Mouse (Mus musculus): ENCODE measurements around the gene Trim39. TPM values are rescaled to one million over a fixed set of nuclear protein-coding genes. Genes with fewer than 3 reads are reported as not detected.

Gene Trim39
- polyA plus RNA-seq, 1 experiment from 2014 or later: 26.4 TPM

- H3K27me3 ChIP-seq: no peaks in the 10 kb centered on the region
- peak; percentile 95 for ATAC-seq (replicated peaks)
- WGBS: under 1% methylated on average over 71 of the region's 84 CpGs
- peak overlapping the region; percentile 87 for H3K9ac ChIP-seq (replicated peaks)
- peaks cover 21% of the 10 kb centered on the region for H3K36me3 ChIP-seq
- H3K4me3 ChIP-seq: peak overlapping the region; percentile 98
- H3K9me3 ChIP-seq: no peaks in the 10 kb centered on the region
- H3K4me1 ChIP-seq: peaks cover 41% of the 10 kb centered on the region
- H3K27ac ChIP-seq (replicated peaks): peak overlapping the region; percentile 98
- H3K4me2 ChIP-seq (replicated peaks): peak overlapping the region; percentile 91
Observed at GRCm38 (mm10) chr17:36270956-36271585, 976 bp downstream of the Trim39 start.

- H3K4me1 ChIP-seq: peaks cover 13% of the 10 kb centered on the region
- peaks cover 67% of the 10 kb centered on the region for H3K36me3 ChIP-seq
- no peak overlapping the region for H3K4me2 ChIP-seq (replicated peaks)
- no peak overlapping the region for H3K9ac ChIP-seq (replicated peaks)
- no peaks in the 10 kb centered on the region for H3K9me3 ChIP-seq
- 76% methylated on average over 5 of the region's 5 CpGs for WGBS
- H3K4me3 ChIP-seq: no peak overlapping the region
- H3K27me3 ChIP-seq: no peaks in the 10 kb centered on the region
- H3K27ac ChIP-seq (replicated peaks): no peak overlapping the region
- no peak for ATAC-seq (replicated peaks)
Observed at GRCm38 (mm10) chr17:36265834-36266233, 6.2 kb downstream of the Trim39 start.

GRCm38 (mm10) chr17:36264273-36264925, 7.6 kb downstream of the Trim39 start:
- no peak for ATAC-seq (replicated peaks)
- no peak overlapping the region for H3K4me3 ChIP-seq
- peaks cover 77% of the 10 kb centered on the region for H3K36me3 ChIP-seq
- WGBS: 89% methylated on average over 3 of the region's 3 CpGs
- no peaks in the 10 kb centered on the region for H3K4me1 ChIP-seq
- no peak overlapping the region for H3K9ac ChIP-seq (replicated peaks)
- no peaks in the 10 kb centered on the region for H3K27me3 ChIP-seq
- H3K4me2 ChIP-seq (replicated peaks): no peak overlapping the region
- no peaks in the 10 kb centered on the region for H3K9me3 ChIP-seq
- H3K27ac ChIP-seq (replicated peaks): no peak overlapping the region

- no peak overlapping the region for H3K27ac ChIP-seq (replicated peaks)
- ATAC-seq (replicated peaks): no peak
- no peaks in the 10 kb centered on the region for H3K27me3 ChIP-seq
- H3K4me2 ChIP-seq (replicated peaks): no peak overlapping the region
- H3K4me3 ChIP-seq: no peak overlapping the region
- no peaks in the 10 kb centered on the region for H3K9me3 ChIP-seq
- H3K9ac ChIP-seq (replicated peaks): no peak overlapping the region
- peaks cover 5% of the 10 kb centered on the region for H3K4me1 ChIP-seq
- H3K36me3 ChIP-seq: peaks cover 65% of the 10 kb centered on the region
- WGBS: 93% methylated on average over 9 of the region's 9 CpGs
Observed at GRCm38 (mm10) chr17:36261511-36262166, 10.4 kb downstream of the Trim39 start.

- 45% methylated on average over 6 of the region's 6 CpGs for WGBS
- H3K4me3 ChIP-seq: peak within 1 kb of the TSS; percentile 55
- peak; percentile 10; the same call in 1 of the 2 replicates for ATAC-seq (replicated peaks)
Observed at GRCm38 (mm10) chr17:36257969-36258368, 14.1 kb downstream of the Trim39 start, which contains the start of gene Rpp21. Gene Rpp21 (minus strand): TSS chr17:36258069.

GRCm38 (mm10) chr17:36257241-36257947, 14.7 kb downstream of the Trim39 start:
- H3K4me1 ChIP-seq: peaks cover 8% of the 10 kb centered on the region
- H3K9me3 ChIP-seq: no peaks in the 10 kb centered on the region
- peak overlapping the region; percentile 50 for H3K4me2 ChIP-seq (replicated peaks)
- peak overlapping the region; percentile 65 for H3K9ac ChIP-seq (replicated peaks)
- peak overlapping the region; percentile 55 for H3K4me3 ChIP-seq
- H3K36me3 ChIP-seq: peaks cover 36% of the 10 kb centered on the region
- H3K27ac ChIP-seq (replicated peaks): peak overlapping the region; percentile 85
- under 1% methylated on average over 37 of the region's 37 CpGs for WGBS
- peak; percentile 98 for ATAC-seq (replicated peaks)
- H3K27me3 ChIP-seq: peaks cover 3% of the 10 kb centered on the region; the same call in 1 of the 2 replicates

More at GRCm38 (mm10) chr17:36257969-36258368, 14.1 kb downstream of the Trim39 start, which contains the start of gene Rpp21:
- Histone ChIP-seq H3K27ac (replicated peaks) (peak within 1 kb of the TSS; percentile 85), H3K27me3 (no peaks in the 10 kb centered on the region), H3K4me1 (peaks cover 8% of the 10 kb centered on the region), H3K4me2 (replicated peaks) (peak within 1 kb of the TSS; percentile 50), H3K9ac (replicated peaks) (peak within 1 kb of the TSS; percentile 65), H3K36me3 (peaks cover 41% of the 10 kb centered on the region), H3K9me3 (no peaks in the 10 kb centered on the region)

- Histone ChIP-seq H3K36me3 (peaks cover 11% of the 10 kb centered on the region; the same call in 1 of the 2 replicates), H3K27ac (replicated peaks) (no peak overlapping the region), H3K4me1 (peaks cover 8% of the 10 kb centered on the region), H3K9ac (replicated peaks) (no peak overlapping the region), H3K4me2 (replicated peaks) (no peak overlapping the region), H3K27me3 (peaks cover 15% of the 10 kb centered on the region; the same call in 1 of the 2 replicates), H3K9me3 (no peaks in the 10 kb centered on the region), H3K4me3 (no peak overlapping the region)
- WGBS: 67% methylated on average over 6 of the region's 6 CpGs
- no peak for ATAC-seq (replicated peaks)
Observed at GRCm38 (mm10) chr17:36253087-36253600, 18.9 kb downstream of the Trim39 start.

GRCm38 (mm10) chr17:36252250-36252876, 19.7 kb downstream of the Trim39 start:
- Histone ChIP-seq H3K4me3 (no peak overlapping the region), H3K27me3 (peaks cover 15% of the 10 kb centered on the region; the same call in 1 of the 2 replicates), H3K9ac (replicated peaks) (no peak overlapping the region), H3K27ac (replicated peaks) (no peak overlapping the region), H3K4me2 (replicated peaks) (peak overlapping the region; percentile 2; the same call in 1 of the 2 replicates), H3K4me1 (peaks cover 8% of the 10 kb centered on the region), H3K36me3 (peaks cover 11% of the 10 kb centered on the region; the same call in 1 of the 2 replicates), H3K9me3 (no peaks in the 10 kb centered on the region)
- no peak for ATAC-seq (replicated peaks)
- WGBS: 13% methylated on average over 25 of the region's 25 CpGs

- Histone ChIP-seq H3K27me3 (peaks cover 15% of the 10 kb centered on the region; the same call in 1 of the 2 replicates), H3K4me1 (no peaks in the 10 kb centered on the region), H3K36me3 (no peaks in the 10 kb centered on the region), H3K4me3 (no peak overlapping the region), H3K4me2 (replicated peaks) (no peak overlapping the region), H3K9ac (replicated peaks) (no peak overlapping the region), H3K9me3 (no peaks in the 10 kb centered on the region), H3K27ac (replicated peaks) (no peak overlapping the region)
- ATAC-seq (replicated peaks): no peak
- WGBS: 46% methylated on average over 33 of the region's 33 CpGs
Observed at GRCm38 (mm10) chr17:36248886-36249285, 23.2 kb downstream of the Trim39 start.

GRCm38 (mm10) chr17:36245741-36246140, 26.3 kb downstream of the Trim39 start:
- Histone ChIP-seq H3K9ac (replicated peaks) (no peak overlapping the region), H3K4me1 (no peaks in the 10 kb centered on the region), H3K4me2 (replicated peaks) (no peak overlapping the region), H3K4me3 (no peak overlapping the region), H3K9me3 (no peaks in the 10 kb centered on the region), H3K36me3 (no peaks in the 10 kb centered on the region), H3K27ac (replicated peaks) (no peak overlapping the region), H3K27me3 (peaks cover 11% of the 10 kb centered on the region; the same call in 1 of the 2 replicates)
- 90% methylated on average over 2 of the region's 2 CpGs for WGBS
- no peak for ATAC-seq (replicated peaks)

GRCm38 (mm10) chr17:36244031-36244430, 28.0 kb downstream of the Trim39 start:
- Histone ChIP-seq H3K4me3 (no peak overlapping the region), H3K36me3 (no peaks in the 10 kb centered on the region), H3K27me3 (peaks cover 5% of the 10 kb centered on the region; the same call in 1 of the 2 replicates), H3K4me2 (replicated peaks) (no peak overlapping the region), H3K9me3 (no peaks in the 10 kb centered on the region), H3K27ac (replicated peaks) (no peak overlapping the region), H3K4me1 (no peaks in the 10 kb centered on the region), H3K9ac (replicated peaks) (no peak overlapping the region)
- 11% methylated on average over 5 of the region's 5 CpGs for WGBS
- ATAC-seq (replicated peaks): no peak

All from forebrain, embryonic 15.5 days (tissue).